Mouse (Mus musculus) intestine, postnatal 0 days (tissue): ENCODE data around the gene Cdhr3. TPM values are rescaled to one million over a fixed set of nuclear protein-coding genes. Genes with fewer than 3 reads are reported as not detected.

Experiments used
- ATAC-seq: fragments of 200-750 bp; cut with Nextera tagmentation; 2 replicates; pipeline ENCODE4 v1.8.0; 2017; ENCODE audit warnings: mild to moderate bottlenecking, moderate TSS enrichment, moderate library complexity
- H3K27ac ChIP-seq: fragments of 300-500 bp; sonication (generic); 2 replicates; pipeline ENCODE4 v1.5.1; 2014; ENCODE audit warnings: mild to moderate bottlenecking, low read depth, low read length, moderate library complexity
- H3K27me3 ChIP-seq: fragments of 300-500 bp; sonication (generic); replicated peaks from 2 replicates; pipeline ENCODE4 v1.6.1; 2014; ENCODE audit warnings: low read length, mixed read lengths; ENCODE audit not compliant: control insufficient read depth, insufficient read depth
- H3K36me3 ChIP-seq: fragments of 300-500 bp; sonication (generic); 2 replicates; pipeline ENCODE4 v1.6.1; 2014; ENCODE audit warnings: mild to moderate bottlenecking, moderate library complexity; ENCODE audit not compliant: control insufficient read depth, insufficient read depth
- H3K4me1 ChIP-seq: fragments of 300-500 bp; sonication (generic); replicated peaks from 2 replicates; pipeline ENCODE4 v1.6.1; 2014; ENCODE audit warnings: antibody characterized with exemption, low read length, mixed read lengths; ENCODE audit not compliant: control insufficient read depth, insufficient read depth
- H3K4me2 ChIP-seq: fragments of 300-500 bp; sonication (generic); replicated peaks from 2 replicates; pipeline ENCODE4 v1.6.1; 2014; ENCODE audit warnings: low read depth, mild to moderate bottlenecking, moderate library complexity
- H3K4me3 ChIP-seq: fragments of 300-500 bp; sonication (generic); 2 replicates; pipeline ENCODE4 v1.5.1; 2014; ENCODE audit warnings: low read depth, low read length
- H3K9ac ChIP-seq: fragments of 300-500 bp; sonication (generic); 2 replicates; pipeline ENCODE4 v1.6.1; 2014; ENCODE audit warnings: mild to moderate bottlenecking, low read depth, low read length
- H3K9me3 ChIP-seq: fragments of 300-500 bp; sonication (generic); 2 replicates; pipeline ENCODE4 v1.6.1; 2016; ENCODE audit warnings: mixed run types; ENCODE audit not compliant: control insufficient read depth
- CTCF ChIP-seq: sonication (generic); IDR thresholded peaks from 2 replicates; pipeline ENCODE4 v1.5.1; 2016; ENCODE audit warnings: low read depth, mild to moderate bottlenecking, control low read depth, antibody characterized with exemption, moderate library complexity
- WGBS: fragments of 180-500 bp; shearing (Covaris S2); extraction: QIAGEN DNeasy Blood & Tissue Kit; methylation state at CpG from one replicate; pipeline ENCODE4 v1.1.7; 2014; 5-methylcytosine and 5-hydroxymethylcytosine counted together
- microRNA-seq: library from miRNA; unstranded; fragments of <30 nt; microRNA quantifications from one replicate; pipeline ENCODE4, GENCODE M21; 2016
- polyA plus RNA-seq: library from polyadenylated mRNA; unstranded; fragments of >200 nt; fragmentation: Nextera tagmentation; extraction: Ambion mirVana; gene quantifications from 2 replicates; pipeline ENCODE4 v1.2.1, GENCODE M21; 2015

Cdhr3 gene
- polyA plus RNA-seq, 1 experiment from 2014 or later, result 0.10 TPM

DNA sequence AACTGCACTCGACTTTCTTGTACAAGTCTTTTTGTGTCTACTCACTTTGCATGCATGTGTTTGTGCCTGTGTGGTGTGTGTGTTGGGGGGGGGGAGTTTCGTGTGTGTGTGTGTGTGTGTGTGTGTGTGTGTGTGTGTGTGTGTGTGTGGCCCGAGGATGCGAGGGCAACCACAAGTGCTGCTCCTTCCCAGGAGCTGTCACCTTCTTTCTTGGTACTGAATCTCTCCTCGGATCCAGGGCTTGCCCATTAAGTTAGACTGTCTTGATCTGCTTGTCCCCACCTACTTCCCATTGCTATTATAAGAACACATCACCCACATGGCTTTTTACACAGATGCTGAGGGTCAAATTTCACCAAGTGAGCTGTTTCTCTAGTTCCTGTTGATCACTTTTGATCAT lies 93.9 kb downstream of the Cdhr3 start:
- no peak overlapping the region for H3K9ac ChIP-seq
- no peak overlapping the region for H3K4me2 ChIP-seq
- no peak overlapping the region for H3K27ac ChIP-seq
- H3K4me3 ChIP-seq, result no peak overlapping the region
- H3K4me1 ChIP-seq, result no peaks in the 10 kb centered on the region
- WGBS, result 56% methylated on average over 5 of the region's 5 CpGs
- no peaks in the 10 kb centered on the region for H3K36me3 ChIP-seq
- H3K27me3 ChIP-seq, result no peaks in the 10 kb centered on the region
- no peak for ATAC-seq
- no peak for TF ChIP-seq CTCF
- no peaks in the 10 kb centered on the region for H3K9me3 ChIP-seq

DNA sequence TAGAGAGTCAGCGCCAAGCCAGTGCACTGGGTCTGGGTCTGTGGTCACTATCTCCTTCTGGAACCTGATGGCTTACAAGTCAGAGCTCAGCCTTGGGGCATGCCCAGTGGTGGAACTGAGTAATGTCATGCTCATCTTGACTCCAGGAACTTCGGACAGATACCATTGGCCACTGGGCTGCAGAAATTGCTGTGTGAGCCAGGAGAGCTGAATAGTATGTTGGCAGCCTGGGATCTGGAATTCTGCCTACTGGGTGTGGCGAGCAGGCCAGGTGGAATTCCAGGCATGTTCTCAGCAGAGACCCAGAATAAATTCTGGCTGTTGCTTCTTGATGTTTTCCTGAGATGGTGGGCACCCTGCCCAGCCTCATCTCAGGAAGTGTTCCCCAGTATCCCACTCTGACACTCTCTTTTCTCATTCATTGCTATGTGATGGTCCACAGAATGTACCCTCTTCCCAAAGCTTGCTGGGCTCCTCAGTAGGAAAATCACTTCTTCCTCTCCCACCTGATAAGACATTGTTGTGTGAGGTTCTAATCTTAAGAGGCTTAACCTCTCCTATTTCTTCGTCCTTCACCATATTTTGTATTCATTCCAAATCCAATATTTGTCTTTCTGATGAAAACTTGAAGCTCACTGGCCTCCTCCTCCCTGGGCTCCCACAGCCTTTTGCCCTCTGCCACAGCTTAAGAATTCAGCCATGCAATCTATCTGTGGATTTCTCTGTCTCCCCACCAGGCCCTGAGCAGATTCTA lies 97.4 kb downstream of the Cdhr3 start:
- Histone ChIP-seq H3K4me1 (no peaks in the 10 kb centered on the region), H3K4me3 (no peak overlapping the region), H3K9me3 (no peaks in the 10 kb centered on the region), H3K27ac (no peak overlapping the region), H3K4me2 (no peak overlapping the region), H3K9ac (no peak overlapping the region), H3K27me3 (no peaks in the 10 kb centered on the region), H3K36me3 (no peaks in the 10 kb centered on the region)
- ATAC-seq, result no peak
- 63% methylated on average over 4 of the region's 4 CpGs for WGBS
- TF ChIP-seq CTCF, result no peak

DNA sequence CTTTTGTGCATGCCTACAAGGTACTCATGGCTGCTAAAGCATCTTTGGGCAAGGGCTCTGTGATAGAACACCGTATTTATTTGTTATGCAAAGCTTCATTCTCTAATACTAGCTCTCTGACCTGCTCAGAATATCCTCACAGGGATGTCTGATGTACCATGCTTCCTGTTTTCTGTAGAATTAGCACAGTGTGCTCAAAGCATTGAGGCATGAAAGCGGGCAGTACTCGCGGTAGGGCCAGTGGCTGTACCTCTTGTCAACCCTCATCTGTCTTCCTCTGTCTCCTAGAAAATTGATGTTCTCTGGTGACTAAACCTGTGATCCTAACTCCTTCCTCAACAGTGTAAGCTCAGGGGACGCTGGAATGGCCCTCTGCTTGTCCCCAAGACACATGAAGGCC lies 98.6 kb downstream of the Cdhr3 start:
- no peaks in the 10 kb centered on the region for H3K36me3 ChIP-seq
- H3K4me3 ChIP-seq, result no peak overlapping the region
- H3K4me2 ChIP-seq, result no peak overlapping the region
- WGBS, result 78% methylated on average over 5 of the region's 5 CpGs
- no peak overlapping the region for H3K27ac ChIP-seq
- no peaks in the 10 kb centered on the region for H3K4me1 ChIP-seq
- ATAC-seq, result no peak
- TF ChIP-seq CTCF, result no peak
- no peaks in the 10 kb centered on the region for H3K9me3 ChIP-seq
- H3K27me3 ChIP-seq, result no peaks in the 10 kb centered on the region
- no peak overlapping the region for H3K9ac ChIP-seq

DNA sequence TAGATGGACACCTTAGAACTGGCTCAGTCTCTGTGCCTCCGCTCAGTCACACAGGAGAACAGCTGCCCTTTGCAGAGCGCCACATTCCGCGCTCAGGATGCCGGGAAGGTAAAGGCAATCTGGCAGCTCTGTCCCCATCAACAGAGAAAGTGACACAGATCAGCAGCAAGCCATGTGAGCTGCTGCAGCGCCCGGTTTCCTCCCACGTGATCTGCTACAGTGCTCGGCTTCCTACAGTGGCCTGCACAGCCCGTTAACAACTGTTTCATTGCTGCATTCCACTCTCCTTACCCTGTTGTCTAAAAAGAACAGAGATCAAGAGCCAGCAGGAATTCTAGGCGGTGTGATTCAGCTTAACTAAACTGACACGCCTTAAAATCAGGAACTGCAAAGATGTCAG lies 102.9 kb downstream of the Cdhr3 start:
- 48% methylated on average over 12 of the region's 12 CpGs for WGBS
- ATAC-seq, result no peak
- no peak overlapping the region for H3K9ac ChIP-seq
- no peaks in the 10 kb centered on the region for H3K27me3 ChIP-seq
- H3K4me3 ChIP-seq, result no peak overlapping the region
- peak overlapping the region; percentile 21; the same call in 1 of the 2 replicates for H3K4me2 ChIP-seq
- no peaks in the 10 kb centered on the region for H3K36me3 ChIP-seq
- no peaks in the 10 kb centered on the region for H3K4me1 ChIP-seq
- no peak overlapping the region for H3K27ac ChIP-seq
- H3K9me3 ChIP-seq, result no peaks in the 10 kb centered on the region
- no peak for TF ChIP-seq CTCF

DNA sequence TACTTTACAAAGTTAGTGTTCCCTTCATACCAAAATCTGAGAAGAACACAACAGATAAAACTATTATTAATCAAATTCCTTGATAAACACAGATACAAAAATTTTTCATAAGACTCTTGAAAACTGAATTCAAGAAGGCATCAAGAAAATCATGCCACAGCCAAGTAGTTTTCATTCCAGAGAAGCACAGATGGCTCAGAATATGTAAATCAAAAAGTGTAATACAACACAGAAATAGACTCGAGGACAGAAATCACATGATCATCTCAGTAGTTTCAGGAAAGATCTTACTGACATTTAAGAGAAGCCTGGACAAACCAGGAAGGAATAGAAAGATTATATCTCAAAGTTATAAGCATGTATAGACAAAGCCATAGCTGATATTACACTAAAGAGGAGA lies 106.4 kb downstream of the Cdhr3 start:
- ATAC-seq, result no peak
- Histone ChIP-seq H3K36me3 (no peaks in the 10 kb centered on the region), H3K4me2 (no peak overlapping the region), H3K9me3 (no peaks in the 10 kb centered on the region), H3K4me1 (no peaks in the 10 kb centered on the region), H3K4me3 (no peak overlapping the region), H3K9ac (no peak overlapping the region), H3K27me3 (no peaks in the 10 kb centered on the region), H3K27ac (no peak overlapping the region)
- no peak for TF ChIP-seq CTCF
- WGBS, result 35% methylated on average over 1 of the region's 1 CpGs

Small RNA genes lying within 50 kb of the gene (microRNA-seq; reads per million reads assigned to microRNA genes)
- not detected for gene Gm22904

Other genes with a start within 250 kb of the Cdhr3 start
- 176 and 181 TPM in 2 replicates for gene Sypl, start 139.0 kb downstream of the Cdhr3 start, polyA plus RNA-seq
- gene Atxn7l1, start 54.8 kb upstream of the Cdhr3 start, polyA plus RNA-seq, result 8.2 and 9.0 TPM in 2 replicates